Mouse (Mus musculus): ENCODE data around the gene Fibcd1.

DNA sequence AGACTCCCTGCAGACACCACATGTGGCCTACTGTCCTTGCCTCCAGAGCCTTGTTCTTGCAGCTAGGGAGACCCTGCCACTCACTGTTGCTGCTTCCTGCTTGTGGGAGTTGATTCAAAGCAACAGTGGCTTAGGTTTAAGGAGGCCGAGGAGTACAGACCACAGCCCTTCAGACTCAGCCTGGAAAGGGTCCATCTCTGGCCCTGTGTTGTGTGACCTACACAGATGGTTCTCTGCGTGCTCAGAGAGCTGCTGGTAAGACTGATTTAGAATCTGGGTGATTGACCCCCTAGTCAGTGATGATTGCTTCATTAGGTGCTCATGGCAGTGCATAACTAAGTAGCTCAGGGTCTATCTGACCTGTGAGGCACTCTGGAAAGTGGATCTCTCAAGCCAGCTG, 56.6 kb downstream of the Fibcd1 start:
- TF ChIP-seq CHD2 (IDR thresholded peaks at IDR 0.05; ENCODE audit: low read depth, low read length) = no peak
- no peak for TF ChIP-seq ZNF384 (IDR thresholded peaks at IDR 0.05; ENCODE audit: low read depth, low read length)
- no peak for TF ChIP-seq MAFK (IDR thresholded peaks at IDR 0.05; ENCODE audit: insufficient read depth, low read depth, low read length)
